Mouse (Mus musculus) ZHBTc4 (cell line): ENCODE measurements around the gene Tmem9b.
A peak's percentile ranks its signal among the peaks of the same experiment; 100 is the strongest.

Experiments
- DNase-seq: peaks from one replicate; pipeline ENCODE4 v3.0.0-alpha.2; 2011; ENCODE audit warnings: low read depth, low spot score

Tmem9b gene

DNA sequence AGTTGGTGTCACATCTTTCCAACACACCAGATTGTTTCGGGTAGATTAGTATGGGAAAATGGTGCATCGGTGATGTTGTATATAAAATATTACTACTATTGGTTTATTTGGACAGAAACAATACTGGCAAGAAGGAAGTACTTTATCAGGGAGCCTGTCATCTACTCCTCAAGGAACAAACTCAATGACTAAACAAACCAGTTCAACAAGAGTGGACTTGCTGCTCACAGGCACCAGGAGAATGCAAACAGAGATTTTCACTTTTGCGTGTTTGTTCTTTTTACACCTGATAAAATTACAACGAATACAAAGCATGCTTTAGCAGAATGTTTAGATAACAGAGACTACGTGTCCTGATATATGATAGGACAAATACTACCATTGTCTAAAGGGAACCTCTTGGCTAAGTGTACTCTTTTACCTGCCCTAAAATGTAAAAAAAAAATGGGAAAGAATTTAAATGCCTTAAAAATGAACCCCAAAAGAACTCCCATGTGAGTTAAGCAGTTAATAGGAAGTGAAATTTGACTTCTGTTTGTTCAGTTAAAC is 12.8 kb downstream of the Tmem9b start:
- DNase-seq: no peak

DNA sequence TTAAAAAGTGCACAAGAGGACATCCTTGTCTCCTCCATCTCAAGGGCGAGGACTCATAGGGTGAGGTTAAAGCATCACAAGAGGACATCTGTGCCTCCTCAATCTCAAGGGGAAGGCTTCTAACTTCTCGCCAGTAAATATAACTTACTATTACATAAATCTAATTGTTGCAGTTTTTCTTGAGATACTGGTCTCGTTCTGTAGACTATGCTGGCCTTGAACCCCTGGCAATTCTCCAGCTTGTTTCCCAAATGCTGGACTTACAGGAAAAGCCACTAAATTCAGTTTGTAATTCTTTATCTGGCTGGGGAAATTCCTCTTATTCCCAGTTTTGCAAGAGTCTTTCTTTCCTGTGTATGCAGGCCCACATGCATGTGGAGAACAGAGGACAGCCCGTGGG is 17.9 kb downstream of the Tmem9b start:
- no peak for DNase-seq

DNA sequence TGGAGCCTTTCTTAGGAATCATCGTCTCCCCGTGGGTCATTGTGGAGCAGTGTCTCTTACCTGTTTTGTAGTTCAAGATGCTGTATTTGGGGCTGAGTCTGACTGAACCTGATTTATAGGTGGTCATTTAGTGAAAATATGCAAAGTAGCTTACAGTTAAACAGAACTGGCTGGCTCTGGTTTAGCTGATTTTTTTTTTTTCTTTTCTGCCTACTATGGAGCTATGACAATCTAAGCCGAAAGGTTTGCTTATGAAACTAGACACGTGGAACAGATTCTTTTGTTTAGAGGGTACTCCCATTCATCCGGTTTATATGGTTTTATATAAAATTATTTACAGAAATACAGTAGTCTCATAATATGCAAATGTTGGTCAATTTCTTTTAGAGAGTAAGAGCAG is 21.0 kb downstream of the Tmem9b start, which contains the start of gene Ascl3:
Ascl3 (minus strand) TSS at position 101 of the 400 bp plus-strand sequence.
- no peak for DNase-seq

DNA sequence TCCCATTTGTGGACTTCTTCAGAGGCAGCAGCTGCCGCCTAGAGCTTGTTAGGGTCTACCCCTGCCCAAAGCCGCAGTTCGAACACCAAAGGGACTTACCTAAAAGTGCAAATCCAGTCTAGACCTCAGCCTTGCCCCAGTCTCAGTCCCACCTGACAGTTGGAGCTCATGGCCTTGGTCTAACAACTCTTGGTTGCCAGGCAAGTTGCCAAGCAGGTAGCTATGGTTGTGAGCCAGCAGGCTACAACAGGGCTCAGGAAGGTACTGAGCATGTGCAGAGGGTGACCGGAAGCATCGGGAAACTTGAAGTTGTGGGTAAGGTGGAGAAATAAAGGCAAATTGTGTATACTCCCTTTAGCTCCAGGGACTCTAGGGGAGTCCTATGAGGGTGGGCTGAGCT is 29.0 kb downstream of the Tmem9b start, which contains the start of gene BC051019:
BC051019 (minus strand) TSS at position 154 of the 400 bp plus-strand sequence.
- DNase-seq: peak; percentile 17

DNA sequence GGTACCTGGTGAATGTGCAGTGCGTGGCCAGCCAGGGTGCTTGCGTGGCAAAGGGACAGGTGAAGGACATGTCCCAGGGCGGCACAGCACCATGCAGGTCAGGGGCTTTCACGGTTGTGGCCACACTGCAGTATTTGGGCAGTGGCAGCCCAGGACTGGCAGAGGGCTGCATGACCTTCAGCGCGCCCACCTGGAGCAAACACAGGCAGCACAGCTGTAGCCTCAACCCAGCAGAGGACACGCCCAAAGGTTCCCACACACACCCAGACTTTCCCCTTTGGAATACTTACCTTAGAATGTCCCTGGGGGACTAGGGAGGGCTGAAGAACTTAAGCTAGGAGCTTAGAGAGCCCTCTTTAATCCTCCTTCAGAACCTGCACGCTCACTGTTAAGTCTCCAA is 29.6 kb downstream of the Tmem9b start:
- DNase-seq: peak; percentile 15

DNA sequence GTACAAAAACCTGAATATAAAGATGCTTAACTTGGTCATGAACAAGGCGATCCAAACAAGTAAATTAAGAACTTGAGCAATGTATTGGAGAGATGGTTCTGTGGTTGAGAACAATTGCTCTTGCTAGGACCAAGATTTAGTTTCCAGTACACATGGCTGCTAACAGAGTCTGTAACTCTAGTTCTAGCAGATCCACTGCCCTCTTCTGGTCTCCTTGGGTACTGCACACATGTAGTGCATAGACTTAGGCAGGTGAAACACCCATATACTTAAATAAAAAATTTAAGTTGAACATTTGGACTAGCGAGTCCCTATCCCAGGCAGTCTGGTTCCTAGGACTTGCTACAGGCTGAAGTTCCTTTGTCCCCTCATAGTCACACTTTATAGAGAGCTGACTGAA is 30.1 kb downstream of the Tmem9b start:
- peak; percentile 86 for DNase-seq

DNA sequence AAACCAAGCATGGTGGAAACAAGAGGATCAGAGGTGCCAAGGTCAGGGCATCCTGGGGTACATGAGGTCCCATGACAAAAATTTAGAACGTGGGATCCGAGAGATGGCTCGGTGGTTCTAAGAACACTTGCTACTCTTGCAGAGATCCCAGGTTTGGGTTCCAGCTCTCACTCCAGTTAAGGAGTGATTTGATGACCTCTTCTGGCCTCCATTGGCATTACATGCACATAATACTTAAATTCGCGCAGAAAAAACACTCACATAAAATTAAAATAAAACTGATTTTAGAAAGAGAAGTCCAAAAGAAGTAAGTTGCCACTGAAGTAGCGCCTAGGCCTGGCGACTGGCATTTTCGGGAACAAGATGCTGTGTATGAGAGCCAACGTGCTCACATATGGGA is 33.4 kb downstream of the Tmem9b start:
- DNase-seq: peak; percentile 65

DNA sequence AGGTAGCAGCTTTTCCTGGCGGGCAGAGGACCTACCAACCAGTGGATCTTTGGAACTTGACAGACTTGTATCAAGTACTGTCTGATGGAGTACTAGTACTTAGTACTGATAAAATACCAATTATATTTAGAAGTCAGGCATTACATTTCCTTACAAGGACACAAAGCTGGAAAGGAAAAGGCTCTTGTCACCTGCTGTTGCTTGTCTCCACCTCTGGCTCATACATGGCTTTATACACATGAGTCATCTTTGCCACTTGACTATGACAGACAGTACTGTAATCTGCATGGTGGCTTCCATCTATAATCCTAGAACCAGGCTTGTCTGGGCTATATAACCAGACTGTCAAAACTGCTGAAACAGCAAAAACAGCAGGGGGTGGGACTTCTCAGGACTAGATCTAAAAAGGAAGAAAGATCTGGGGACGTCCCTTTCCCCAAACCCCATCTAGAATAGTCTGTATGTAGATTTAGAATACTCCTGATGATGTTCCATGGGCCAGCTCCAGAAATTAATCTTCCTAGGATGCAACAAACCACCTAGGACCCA is 39.2 kb downstream of the Tmem9b start:
- no peak for DNase-seq

DNA sequence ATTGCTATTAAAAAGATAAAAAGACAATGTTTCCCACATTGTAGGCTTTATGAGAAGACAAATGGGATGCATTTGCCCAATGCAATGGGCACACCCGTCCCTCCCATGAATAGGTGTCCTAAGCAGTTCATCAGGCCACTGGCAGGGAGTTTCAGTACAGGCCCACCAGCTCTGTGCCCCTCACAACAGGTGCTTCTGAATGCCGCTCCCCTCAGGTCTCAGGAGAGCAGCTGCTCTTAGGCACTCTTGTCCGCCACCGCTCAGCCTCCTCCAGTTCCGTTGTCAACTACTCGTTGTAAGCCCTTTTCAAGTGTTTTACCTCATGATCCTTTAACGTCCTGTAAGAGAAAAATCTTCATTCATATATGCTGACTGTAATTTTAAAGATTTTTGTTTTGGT is 40.5 kb downstream of the Tmem9b start:
- no peak for DNase-seq

DNA sequence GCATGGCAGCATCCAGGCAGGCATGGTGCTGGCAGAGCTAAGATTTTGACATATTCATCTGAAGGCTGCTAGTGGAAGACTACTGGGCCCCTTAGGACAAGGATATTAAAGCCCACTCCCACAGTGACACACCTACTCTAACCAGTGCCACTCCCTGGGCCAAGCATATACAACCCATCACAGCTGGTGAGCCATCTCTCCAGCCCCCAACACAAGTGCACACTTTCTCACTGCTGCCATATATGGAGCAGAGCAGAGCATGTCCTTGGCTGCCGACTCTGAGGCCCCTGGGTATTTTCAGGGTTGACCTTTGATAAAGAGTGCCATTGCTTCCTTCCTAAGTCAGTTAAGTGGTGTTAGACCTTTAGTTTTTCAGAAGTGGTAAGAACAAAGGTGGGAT is 42.6 kb downstream of the Tmem9b start:
- no peak for DNase-seq

DNA sequence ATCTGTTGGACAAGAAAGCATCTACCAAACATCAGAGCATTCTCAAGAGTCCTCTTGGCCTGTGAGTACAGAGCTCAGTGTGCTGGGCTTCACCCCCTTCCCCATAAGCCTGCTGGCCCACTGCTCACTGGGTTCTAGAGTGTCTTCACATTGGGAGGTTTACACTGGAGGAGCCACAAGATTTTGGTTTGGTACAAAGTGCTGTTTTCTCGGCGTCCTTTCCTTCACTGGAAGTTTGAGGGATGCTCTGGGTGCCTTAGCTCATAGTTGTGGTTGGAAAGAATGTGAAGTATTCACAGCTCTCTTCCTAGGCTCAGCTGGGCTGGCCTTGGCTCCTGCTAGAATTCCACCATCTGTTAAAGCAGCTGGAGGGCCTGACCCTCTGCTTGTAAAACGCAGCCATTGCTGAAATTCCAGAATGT is 43.7 kb downstream of the Tmem9b start:
- peak; percentile 32 for DNase-seq

DNA sequence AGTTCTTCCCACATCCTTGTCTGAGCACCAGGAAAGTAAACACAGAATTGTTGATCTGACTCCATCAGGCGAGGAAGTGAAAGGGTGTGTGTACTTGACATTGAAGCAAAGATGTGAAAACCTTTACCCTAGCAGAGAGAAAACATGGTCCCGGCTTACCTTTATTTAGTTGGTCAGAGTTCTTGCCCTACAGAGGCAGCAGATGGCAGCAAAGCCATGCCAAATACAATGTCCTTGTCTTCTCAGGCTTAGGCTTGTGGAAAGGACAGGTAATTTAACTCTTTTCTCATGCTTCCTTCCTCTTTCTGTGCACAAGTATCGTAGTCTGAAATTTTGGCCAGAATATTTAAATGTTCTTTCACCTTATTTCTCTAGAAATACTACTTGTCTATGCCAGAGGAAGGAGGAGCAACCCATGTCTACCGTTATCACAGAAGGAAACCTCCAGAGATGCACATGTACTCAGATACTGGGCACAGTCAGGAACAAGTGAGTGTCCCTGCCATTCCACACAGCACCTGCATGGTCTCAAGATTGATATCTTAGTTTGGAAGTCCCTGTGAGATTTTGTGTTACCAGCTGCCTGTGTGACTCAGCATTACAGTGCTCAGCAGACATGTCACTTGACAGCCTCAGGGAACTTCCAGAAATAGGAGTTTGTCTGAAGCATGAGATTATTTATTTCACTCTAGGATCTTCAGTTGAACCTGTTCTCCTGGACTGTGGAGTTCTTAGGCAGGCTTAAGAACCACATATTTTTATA is 45.5 kb downstream of the Tmem9b start:
- DNase-seq: peak; percentile 55

DNA sequence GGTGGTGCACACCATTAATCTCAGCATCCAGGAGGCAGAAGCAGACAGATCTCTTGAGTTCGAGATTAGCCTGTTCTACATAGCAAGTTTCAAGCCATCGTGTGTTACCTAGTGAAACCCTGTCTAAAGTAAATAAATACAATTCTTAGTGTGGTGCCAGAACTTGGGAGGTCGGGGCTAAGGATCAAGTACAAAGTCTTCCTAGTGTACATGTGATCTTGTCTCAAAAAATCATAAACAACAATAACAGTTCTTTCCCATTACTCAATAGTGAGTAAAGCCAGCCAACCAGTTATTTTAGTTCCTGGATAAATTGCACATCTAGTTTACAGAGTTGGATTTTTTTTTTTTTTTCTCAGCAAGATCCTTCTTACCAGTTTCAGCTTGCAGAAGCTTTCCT is 48.2 kb downstream of the Tmem9b start:
- no peak for DNase-seq

DNA sequence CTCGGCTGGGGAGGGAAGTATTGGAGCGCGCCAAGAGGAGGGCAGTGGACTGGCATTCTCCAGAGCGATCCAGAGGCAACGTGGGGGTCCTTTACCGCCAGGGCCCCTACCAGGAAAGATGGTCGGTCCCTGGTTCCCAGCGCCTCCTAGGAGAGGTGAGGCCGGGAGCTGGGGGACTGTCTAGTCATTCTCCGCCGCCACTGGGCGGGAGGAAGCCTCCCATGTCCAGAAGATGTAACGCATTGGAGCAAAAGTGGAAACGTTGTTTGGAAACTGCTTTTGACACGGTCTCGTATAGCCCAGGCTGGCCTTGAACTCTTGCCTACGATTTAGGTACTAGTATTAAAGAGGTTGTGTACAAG is 48.7 kb downstream of the Tmem9b start:
- DNase-seq: no peak

DNA sequence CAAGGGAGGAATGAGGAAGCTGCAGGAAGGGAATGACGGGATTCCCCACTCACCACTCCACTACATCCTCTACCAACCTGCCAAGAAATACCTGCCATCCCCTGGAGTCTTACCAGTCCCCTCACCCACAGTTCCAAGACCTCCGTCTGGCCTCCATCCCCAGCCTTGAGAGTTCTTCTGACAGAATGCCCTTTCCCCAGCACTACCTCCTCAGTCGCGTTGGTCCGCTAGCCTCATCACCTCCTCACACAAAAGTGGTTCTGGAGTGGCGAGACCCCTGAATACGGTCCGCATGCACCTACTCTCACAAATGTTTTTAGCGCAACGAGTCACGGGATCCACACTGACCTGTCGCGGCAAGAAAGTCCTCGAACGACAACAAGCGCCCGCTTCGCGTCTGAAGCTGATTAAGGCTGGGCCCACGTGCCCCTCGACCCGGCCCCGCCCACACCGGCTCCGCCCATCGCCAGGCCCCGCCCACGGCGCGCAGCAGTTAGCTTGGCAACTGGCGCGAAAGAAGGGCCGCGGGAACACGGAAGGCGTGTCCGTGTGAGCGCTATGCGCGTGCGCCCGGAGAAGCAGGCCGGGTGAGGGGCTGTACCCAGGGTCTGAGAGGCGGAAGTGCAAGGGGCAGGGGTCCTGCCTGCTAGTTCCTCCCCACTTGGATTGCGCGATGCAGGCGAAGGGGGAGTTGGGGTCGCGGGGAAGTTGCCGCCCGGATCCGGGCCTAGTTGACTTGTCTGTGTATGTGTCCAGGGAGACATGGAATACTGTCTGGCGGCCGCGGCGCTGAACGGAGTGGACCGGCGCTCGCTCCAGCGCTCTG is 49.3 kb downstream of the Tmem9b start, which contains the start of the genes St5 and Akip1:
St5 (minus strand) TSS at position 416 of the 826 bp plus-strand sequence.
Akip1 (plus strand) TSS at position 501 of the 826 bp plus-strand sequence.
- peak; percentile 99 for DNase-seq

DNA sequence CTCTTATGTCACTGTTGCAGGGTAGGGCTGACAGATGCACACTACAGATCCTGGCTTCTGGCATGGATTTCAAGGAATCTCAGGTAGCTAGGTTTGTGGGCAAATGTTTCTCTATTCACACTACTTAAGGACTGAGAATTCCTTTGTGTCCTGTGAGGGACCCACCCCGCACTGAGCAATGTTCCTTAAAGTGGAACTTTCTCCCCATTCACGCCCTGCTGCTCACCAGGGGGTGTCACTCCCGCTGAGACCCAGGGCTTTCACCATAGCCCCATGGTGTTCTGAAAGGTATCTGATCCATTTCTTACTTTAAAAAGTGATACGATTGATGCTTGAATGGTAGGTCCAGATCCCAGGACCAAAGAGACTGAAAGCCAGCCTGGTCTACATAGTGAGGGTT is 50.0 kb downstream of the Tmem9b start:
- DNase-seq: peak; percentile 83

DNA sequence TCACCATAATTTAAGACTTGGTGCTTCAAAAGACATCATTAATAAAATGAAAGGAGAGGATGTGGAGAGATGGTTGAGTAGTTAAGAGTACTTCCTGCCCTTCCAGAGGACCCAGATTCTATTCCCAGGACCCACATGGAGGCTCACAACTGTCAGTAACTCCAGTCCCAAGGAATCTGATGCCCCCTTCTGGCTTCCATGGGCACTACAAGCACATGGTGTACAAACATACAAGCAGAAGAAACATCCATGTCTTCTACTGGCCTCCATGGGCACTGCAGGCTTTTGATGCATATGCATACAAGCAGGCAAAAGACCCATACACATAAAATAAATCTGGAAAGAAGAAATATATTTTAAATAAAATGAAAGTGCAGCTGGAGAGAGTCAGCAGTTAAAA is 52.5 kb downstream of the Tmem9b start:
- DNase-seq: peak; percentile 86

DNA sequence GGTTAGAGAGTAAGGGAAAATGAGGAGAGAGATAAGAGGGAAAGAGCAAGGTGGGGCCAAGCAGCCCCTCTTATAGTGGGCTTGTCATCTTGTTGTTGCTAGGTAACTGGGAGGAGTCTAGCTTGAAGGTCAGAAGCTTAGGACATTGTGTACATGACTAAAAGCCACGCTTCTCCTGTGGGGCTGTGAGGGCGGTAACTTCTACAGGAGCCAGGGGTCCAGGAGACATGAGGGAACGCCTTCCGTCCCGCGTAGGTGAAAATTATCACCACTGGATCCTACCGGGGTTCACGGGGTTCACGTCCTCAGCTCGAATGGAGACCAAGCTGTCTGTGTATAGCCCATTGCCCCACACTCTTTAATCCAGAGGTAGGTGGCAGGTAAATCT is 57.3 kb downstream of the Tmem9b start:
- DNase-seq: peak; percentile 85

DNA sequence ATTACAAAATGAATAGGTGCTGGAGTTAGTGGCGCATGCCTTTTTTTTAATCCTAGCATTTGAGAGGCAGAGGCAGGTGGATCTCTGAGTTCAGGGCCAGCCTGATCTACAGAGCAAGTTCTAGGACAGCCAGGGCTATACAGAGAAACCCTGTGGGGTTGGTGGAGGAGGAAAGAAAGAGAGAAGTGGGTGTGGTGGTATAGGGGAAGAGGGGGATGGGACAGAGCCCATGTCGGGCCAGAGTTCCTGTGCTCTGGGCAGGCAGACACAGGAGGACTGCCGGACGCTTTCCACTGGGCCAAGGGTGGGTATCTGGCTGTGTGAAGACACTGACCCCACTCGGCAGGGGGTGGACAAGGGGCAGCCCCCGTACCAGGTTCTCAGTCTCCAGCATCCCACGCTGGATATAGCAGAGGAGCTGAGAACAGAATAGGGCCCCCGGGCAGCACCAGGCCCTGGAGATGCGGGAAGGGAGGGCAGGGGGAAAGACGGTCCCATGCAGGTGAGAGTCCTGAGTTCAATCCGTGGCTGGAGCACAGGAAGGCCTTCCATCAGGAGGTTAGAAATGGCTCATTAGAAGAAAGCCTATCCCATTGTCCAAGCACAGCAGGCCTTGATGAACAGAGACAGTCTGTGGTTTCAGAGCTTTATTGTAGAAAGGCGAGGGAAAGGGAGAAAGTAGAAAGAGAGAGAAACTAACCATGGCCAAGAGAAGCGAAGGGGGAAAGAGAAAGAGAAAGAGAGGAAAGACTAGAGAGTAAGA is 57.9 kb downstream of the Tmem9b start:
- peak; percentile 64 for DNase-seq

DNA sequence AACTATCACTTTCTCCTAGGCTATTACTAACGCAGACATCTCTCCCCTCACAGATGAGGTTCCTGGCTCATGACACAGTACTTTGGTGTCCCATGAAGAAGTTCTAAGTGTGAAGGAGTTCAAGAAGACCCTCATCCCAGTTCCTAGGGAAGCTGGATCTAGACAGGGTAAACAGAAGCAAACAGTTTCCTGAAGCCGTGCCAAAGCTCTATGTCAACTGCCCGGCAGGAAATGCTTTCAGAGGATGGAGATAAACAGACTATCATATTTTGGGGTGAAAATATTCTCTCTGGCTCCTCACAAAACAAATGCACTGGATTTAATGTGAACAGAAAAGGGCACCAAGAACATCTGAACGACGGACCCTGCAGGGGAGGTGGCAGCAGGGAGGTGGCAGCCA is 61.7 kb downstream of the Tmem9b start:
- DNase-seq: no peak

DNA sequence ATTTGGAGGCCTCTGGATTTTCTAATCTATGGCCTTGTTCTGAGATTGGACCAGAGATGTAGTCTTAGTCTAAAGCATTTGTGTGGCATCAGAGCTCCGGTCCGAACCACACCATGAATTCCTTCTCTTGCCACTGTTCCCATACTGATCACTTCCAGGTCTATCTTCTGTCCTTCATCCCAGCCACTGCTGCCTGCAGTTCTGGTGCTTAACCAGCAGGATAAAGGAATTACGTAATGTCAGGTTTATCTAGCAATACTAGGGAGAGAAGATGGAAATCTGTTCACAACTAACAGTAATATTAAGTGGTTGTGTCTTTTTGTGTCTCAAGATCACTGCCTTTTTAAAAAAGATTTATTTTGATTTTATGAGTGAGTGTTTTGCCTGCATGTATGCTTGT is 62.6 kb downstream of the Tmem9b start:
- peak; percentile 42 for DNase-seq
